Mouse (Mus musculus) liver, embryonic 11.5 days (tissue): Measurements from ENCODE around the gene Gm44596. TPM values are rescaled to one million over a fixed set of nuclear protein-coding genes. Genes with fewer than 3 reads are reported as not detected.

Source experiments
- ATAC-seq: fragments of 200-750 bp; cut with Nextera tagmentation; replicated peaks from 2 replicates; pipeline ENCODE4 v1.8.0; 2017; ENCODE audit warnings: moderate number of reproducible peaks, mild to moderate bottlenecking, moderate TSS enrichment, moderate library complexity; ENCODE audit not compliant: low FRiP score
- DNase-seq: peaks from one replicate; pipeline ENCODE4 v3.0.0-alpha.2; 2017; ENCODE audit warnings: low spot score
- H3K27ac ChIP-seq: fragments of 300-500 bp; sonication (generic); 2 replicates; pipeline ENCODE4 v1.5.1; 2014; ENCODE audit warnings: mild to moderate bottlenecking, low read depth, low read length, control low read depth
- H3K27me3 ChIP-seq: fragments of 300-500 bp; sonication (generic); replicated peaks from 2 replicates; pipeline ENCODE4 v1.6.1; 2014; ENCODE audit warnings: low read length, mixed read lengths; ENCODE audit not compliant: control insufficient read depth, insufficient read depth
- H3K36me3 ChIP-seq: fragments of 300-500 bp; sonication (generic); 2 replicates; pipeline ENCODE4 v1.6.1; 2014; ENCODE audit warnings: mild to moderate bottlenecking, low read length, moderate library complexity, mixed read lengths; ENCODE audit not compliant: control insufficient read depth, insufficient read depth
- H3K4me1 ChIP-seq: fragments of 300-500 bp; sonication (generic); replicated peaks from 2 replicates; pipeline ENCODE4 v1.6.1; 2014; ENCODE audit warnings: low read length, mixed read lengths; ENCODE audit not compliant: control insufficient read depth, insufficient read depth
- H3K4me2 ChIP-seq: fragments of 300-500 bp; sonication (generic); 2 replicates; pipeline ENCODE4 v1.6.1; 2014; ENCODE audit warnings: mild to moderate bottlenecking, control low read depth, moderate library complexity
- H3K4me3 ChIP-seq: fragments of 300-500 bp; sonication (generic); 2 replicates; pipeline ENCODE4 v1.5.1; 2014; ENCODE audit warnings: low read depth, low read length, control low read depth
- H3K9ac ChIP-seq: fragments of 300-500 bp; sonication (generic); 2 replicates; pipeline ENCODE4 v1.6.1; 2014; ENCODE audit warnings: low read depth, low read length, control low read depth
- H3K9me3 ChIP-seq: fragments of 300-500 bp; sonication (generic); 2 replicates; pipeline ENCODE4 v1.6.1; 2016; ENCODE audit warnings: low read length, inconsistent platforms, mixed read lengths; ENCODE audit not compliant: control insufficient read depth
- WGBS: fragments of 180-500 bp; shearing (Covaris S2); extraction: QIAGEN DNeasy Blood & Tissue Kit; methylation state at CpG from one replicate; pipeline ENCODE4 v1.1.7; 2014; 5-methylcytosine and 5-hydroxymethylcytosine counted together
- polyA plus RNA-seq: library from polyadenylated mRNA; unstranded; fragments of >200 nt; fragmentation: Nextera tagmentation; extraction: Ambion mirVana; gene quantifications from 2 replicates; pipeline ENCODE4 v1.2.1, GENCODE M21; 2014

The Gm44596 gene
- not detected in 2 replicates for polyA plus RNA-seq

GRCm38 (mm10) chr6:128375192-128375591 lies at the start of gene Gm44596, which contains the start of gene Tex52:
Gene Gm44596, plus strand, starts transcription at chr6:128375503.
Gene Tex52, plus strand, starts transcription at chr6:128375456.
- Histone ChIP-seq H3K4me3 (no peak within 1 kb of the TSS), H3K4me2 (no peak within 1 kb of the TSS), H3K27ac (no peak within 1 kb of the TSS), H3K9ac (no peak within 1 kb of the TSS), H3K4me1 (no peaks in the 10 kb centered on the region), H3K36me3 (peaks cover 36% of the 10 kb centered on the region), H3K9me3 (no peaks in the 10 kb centered on the region), H3K27me3 (no peaks in the 10 kb centered on the region)
- ATAC-seq (no peak), DNase-seq (no peak)
- 68% methylated on average over 6 of the region's 6 CpGs for WGBS

GRCm38 (mm10) chr6:128334397-128335124 lies 40.7 kb upstream of the Gm44596 start:
- no peaks in the 10 kb centered on the region for H3K9me3 ChIP-seq
- no peaks in the 10 kb centered on the region for H3K27me3 ChIP-seq
- 0 out of 2 replicates have a peak, but pooled peaks cover 2% of the 10 kb centered on the region for H3K4me1 ChIP-seq
- no peak overlapping the region for H3K4me2 ChIP-seq
- DNase-seq, result peak; percentile 47
- H3K4me3 ChIP-seq, result no peak overlapping the region
- H3K27ac ChIP-seq, result no peak overlapping the region
- H3K9ac ChIP-seq, result no peak overlapping the region
- H3K36me3 ChIP-seq, result peaks cover 12% of the 10 kb centered on the region; the same call in 1 of the 2 replicates
- WGBS, result 27% methylated on average over 12 of the region's 12 CpGs
- peak; percentile 64 for ATAC-seq

- Histone ChIP-seq H3K27me3 (no peaks in the 10 kb centered on the region), H3K9ac (no peak overlapping the region), H3K27ac (no peak overlapping the region), H3K4me3 (no peak overlapping the region), H3K9me3 (no peaks in the 10 kb centered on the region), H3K4me1 (0 out of 2 replicates have a peak, but pooled peaks cover 2% of the 10 kb centered on the region), H3K4me2 (no peak overlapping the region), H3K36me3 (peaks cover 4% of the 10 kb centered on the region; the same call in 1 of the 2 replicates)
- DNase-seq (no peak), ATAC-seq (no peak)
- WGBS, result 70% methylated on average over 7 of the region's 7 CpGs
Observed at GRCm38 (mm10) chr6:128337467-128337866, 37.8 kb upstream of the Gm44596 start.

- Histone ChIP-seq H3K4me2 (no peak overlapping the region), H3K27me3 (no peaks in the 10 kb centered on the region), H3K9me3 (no peaks in the 10 kb centered on the region), H3K9ac (no peak overlapping the region), H3K27ac (no peak overlapping the region), H3K36me3 (peaks cover 6% of the 10 kb centered on the region; the same call in 1 of the 2 replicates), H3K4me3 (no peak overlapping the region), H3K4me1 (0 out of 2 replicates have a peak, but pooled peaks cover 2% of the 10 kb centered on the region)
- no peak for ATAC-seq
- DNase-seq, result no peak
- 36% methylated on average over 5 of the region's 5 CpGs for WGBS
Observed at GRCm38 (mm10) chr6:128338876-128339275, 36.4 kb upstream of the Gm44596 start.

- no peak overlapping the region for H3K9ac ChIP-seq
- 90% methylated on average over 11 of the region's 11 CpGs for WGBS
- no peak overlapping the region for H3K4me2 ChIP-seq
- no peak overlapping the region for H3K27ac ChIP-seq
- H3K36me3 ChIP-seq, result peaks cover 6% of the 10 kb centered on the region; the same call in 1 of the 2 replicates
- no peaks in the 10 kb centered on the region for H3K9me3 ChIP-seq
- DNase-seq (no peak), ATAC-seq (no peak)
- no peaks in the 10 kb centered on the region for H3K27me3 ChIP-seq
- no peak overlapping the region for H3K4me3 ChIP-seq
- 0 out of 2 replicates have a peak, but pooled peaks cover 5% of the 10 kb centered on the region for H3K4me1 ChIP-seq
Observed at GRCm38 (mm10) chr6:128341956-128342723, 33.2 kb upstream of the Gm44596 start.

- 48% methylated on average over 10 of the region's 10 CpGs for WGBS
- no peaks in the 10 kb centered on the region for H3K9me3 ChIP-seq
- no peak overlapping the region for H3K4me3 ChIP-seq
- H3K9ac ChIP-seq, result no peak overlapping the region
- peaks cover 6% of the 10 kb centered on the region; the same call in 1 of the 2 replicates for H3K36me3 ChIP-seq
- DNase-seq (no peak), ATAC-seq (no peak)
- H3K4me1 ChIP-seq, result 0 out of 2 replicates have a peak, but pooled peaks cover 3% of the 10 kb centered on the region
- H3K27ac ChIP-seq, result no peak overlapping the region
- H3K4me2 ChIP-seq, result no peak overlapping the region
- no peaks in the 10 kb centered on the region for H3K27me3 ChIP-seq
Observed at GRCm38 (mm10) chr6:128345623-128346022, 29.7 kb upstream of the Gm44596 start.

- H3K4me1 ChIP-seq, result 0 out of 2 replicates have a peak, but pooled peaks cover 3% of the 10 kb centered on the region
- no peaks in the 10 kb centered on the region for H3K9me3 ChIP-seq
- H3K9ac ChIP-seq, result no peak overlapping the region
- DNase-seq, result no peak
- no peak overlapping the region for H3K4me2 ChIP-seq
- ATAC-seq, result no peak
- 88% methylated on average over 6 of the region's 6 CpGs for WGBS
- H3K36me3 ChIP-seq, result peaks cover 6% of the 10 kb centered on the region; the same call in 1 of the 2 replicates
- H3K27me3 ChIP-seq, result no peaks in the 10 kb centered on the region
- no peak overlapping the region for H3K27ac ChIP-seq
- H3K4me3 ChIP-seq, result no peak overlapping the region
Observed at GRCm38 (mm10) chr6:128346782-128347181, 28.5 kb upstream of the Gm44596 start.

GRCm38 (mm10) chr6:128349711-128350110 lies 25.6 kb upstream of the Gm44596 start:
- no peak for DNase-seq
- Histone ChIP-seq H3K36me3 (no peaks in the 10 kb centered on the region), H3K9me3 (no peaks in the 10 kb centered on the region), H3K4me2 (no peak overlapping the region), H3K4me3 (no peak overlapping the region), H3K27me3 (no peaks in the 10 kb centered on the region), H3K9ac (no peak overlapping the region), H3K27ac (no peak overlapping the region), H3K4me1 (0 out of 2 replicates have a peak, but pooled peaks cover 4% of the 10 kb centered on the region)
- ATAC-seq, result no peak
- WGBS, result 65% methylated on average over 7 of the region's 7 CpGs
